8 mouse cellular contexts compared by ENCODE assay signal in genomic region chr4:156193906-156194305, GRCm38 (mm10). TPM values are rescaled to one million over a fixed set of nuclear protein-coding genes. Genes with fewer than 3 reads are reported as not detected.
DNase-seq lines count a peak whose midpoint lies in the region; ATAC-seq and TF ChIP-seq lines count a peak whose summit lies in the region.
"Had no signal": no experiment of that assay in that cellular context is flagged by ENCODE, and none has a peak within 500 bp of the region (broad histone marks: within the 10 kb centered on the region; RNA-seq: fewer than 3 reads in every experiment).

No protein-coding gene starts in this region.

- no peak for TF ChIP-seq POLR2A in small intestine, adult 2 months (IDR thresholded peaks at IDR 0.05; ENCODE audit: low read depth, low read length)

- H3K27me3 ChIP-seq in lung, embryonic 14.5 days (ENCODE audit: insufficient read depth, low read length) = no peaks in the 10 kb centered on the region
- no peaks in the 10 kb centered on the region for H3K27me3 ChIP-seq in embryonic facial prominence, embryonic 14.5 days (replicated peaks; ENCODE audit: control insufficient read depth, insufficient read depth, low read length)
- no peaks in the 10 kb centered on the region for H3K27me3 ChIP-seq in intestine, embryonic 15.5 days (replicated peaks)
- no peaks in the 10 kb centered on the region for H3K27me3 ChIP-seq in small intestine, adult 2 months (ENCODE audit: control insufficient read depth, insufficient read depth, low read length)

- no peaks in the 10 kb centered on the region for H3K9me3 ChIP-seq in lung, embryonic 14.5 days (ENCODE audit: low read depth, low read length)
- no peaks in the 10 kb centered on the region for H3K9me3 ChIP-seq in embryonic facial prominence, embryonic 14.5 days (ENCODE audit: control insufficient read depth, low read length)
- H3K9me3 ChIP-seq in intestine, embryonic 15.5 days = no peaks in the 10 kb centered on the region

- H3K9ac ChIP-seq in lung, embryonic 14.5 days = no peak overlapping the region
- no peak overlapping the region for H3K9ac ChIP-seq in embryonic facial prominence, embryonic 14.5 days (ENCODE audit: low read depth, low read length)
- H3K9ac ChIP-seq in intestine, embryonic 15.5 days = no peak overlapping the region; the same call in 1 of the 2 replicates

- WGBS in lung, embryonic 14.5 days = 59% methylated on average over 5 of the region's 5 CpGs
- WGBS in embryonic facial prominence, embryonic 14.5 days = 47% methylated on average over 5 of the region's 5 CpGs
- 56% methylated on average over 5 of the region's 5 CpGs for WGBS in intestine, embryonic 15.5 days
- WGBS in small intestine, adult 2 months = 76% methylated on average over 5 of the region's 5 CpGs

- TF ChIP-seq CTCF in lung, embryonic 14.5 days (IDR thresholded peaks at IDR 0.05; ENCODE audit: low read depth) = no peak
- no peak for TF ChIP-seq CTCF in small intestine, adult 2 months (IDR thresholded peaks at IDR 0.05; ENCODE audit: extremely low read depth, insufficient read length, insufficient replicate concordance, low read depth, low read length)

- peak overlapping the region; percentile 32; the same call in 1 of the 2 replicates for H3K4me2 ChIP-seq in lung, embryonic 14.5 days
- H3K4me2 ChIP-seq in embryonic facial prominence, embryonic 14.5 days (ENCODE audit: low read depth, low read length) = peak overlapping the region; percentile 98; the same call in 1 of the 2 replicates
- peak overlapping the region; percentile 91 for H3K4me2 ChIP-seq in intestine, embryonic 15.5 days (replicated peaks)

- H3K27ac ChIP-seq in lung, embryonic 14.5 days (ENCODE audit: low read depth) = peak overlapping the region; percentile 93; the same call in 1 of the 2 replicates
- no peak overlapping the region; the same call in 1 of the 2 replicates for H3K27ac ChIP-seq in embryonic facial prominence, embryonic 14.5 days (replicated peaks; ENCODE audit: low read depth, low read length)
- peak overlapping the region; percentile 44; the same call in 1 of the 2 replicates for H3K27ac ChIP-seq in intestine, embryonic 15.5 days
- H3K27ac ChIP-seq in small intestine, adult 2 months (ENCODE audit: insufficient read depth, low read depth, low read length) = peak overlapping the region; percentile 65

- ATAC-seq in lung, embryonic 14.5 days (ENCODE audit: insufficient read depth) = no peak
- ATAC-seq in embryonic facial prominence, embryonic 14.5 days (ENCODE audit: low read depth) = no peak
- ATAC-seq in intestine, embryonic 15.5 days = no peak

- DNase-seq in lung, embryonic 14.5 days = no peak
- no peak for DNase-seq in lung, adult 18-20 months
- no peak for DNase-seq in embryonic facial prominence, embryonic 14.5 days (ENCODE audit: low spot score)
- no peak for DNase-seq in thymus, adult 18-20 months
- DNase-seq in adrenal gland, postnatal 10 days = no peak

- H3K4me1 ChIP-seq in lung, embryonic 14.5 days (ENCODE audit: insufficient read depth) = peaks cover 32% of the 10 kb centered on the region
- H3K4me1 ChIP-seq in embryonic facial prominence, embryonic 14.5 days (ENCODE audit: control insufficient read depth, insufficient read depth, low read length) = peaks cover 34% of the 10 kb centered on the region
- H3K4me1 ChIP-seq in intestine, embryonic 15.5 days (replicated peaks) = peaks cover 56% of the 10 kb centered on the region
- peaks cover 44% of the 10 kb centered on the region; the same call in 1 of the 2 replicates for H3K4me1 ChIP-seq in small intestine, adult 2 months (ENCODE audit: control insufficient read depth, insufficient read depth, insufficient read length, low read length)

- H3K4me3 ChIP-seq in lung, embryonic 14.5 days (ENCODE audit: low read depth, low read length) = no peak overlapping the region
- H3K4me3 ChIP-seq in embryonic facial prominence, embryonic 14.5 days (ENCODE audit: low read depth, low read length) = no peak overlapping the region
- H3K4me3 ChIP-seq in intestine, embryonic 15.5 days (replicated peaks) = no peak overlapping the region
- H3K4me3 ChIP-seq in small intestine, adult 2 months (ENCODE audit: low read depth, low read length) = peak overlapping the region; percentile 32; the same call in 1 of the 2 replicates

- peaks cover 41% of the 10 kb centered on the region for H3K36me3 ChIP-seq in lung, embryonic 14.5 days (ENCODE audit: insufficient read depth)
- H3K36me3 ChIP-seq in embryonic facial prominence, embryonic 14.5 days (ENCODE audit: control insufficient read depth, insufficient read depth, low read length) = peaks cover 42% of the 10 kb centered on the region
- H3K36me3 ChIP-seq in intestine, embryonic 15.5 days = 0 out of 2 replicates have a peak, but pooled peaks cover 7% of the 10 kb centered on the region
- peaks cover 10% of the 10 kb centered on the region for H3K36me3 ChIP-seq in small intestine, adult 2 months (ENCODE audit: control insufficient read depth, insufficient read depth, low read length)

RNA-seq across cellular contexts. Expression of gene Agrn, which starts 3.4 kb away (rescaled TPM):
- 81.9 and 84.0 TPM in 2 replicates for polyA plus RNA-seq in lung, embryonic 14.5 days (2014; fragmentation: Nextera tagmentation; extraction: Ambion mirVana)
- polyA plus RNA-seq in embryonic facial prominence, embryonic 14.5 days (2014; fragmentation: Nextera tagmentation; extraction: Ambion mirVana) = 68.4 and 79.1 TPM in 2 replicates
- polyA plus RNA-seq in intestine, embryonic 15.5 days (2015; fragmentation: Nextera tagmentation; extraction: Ambion mirVana) = 52.1 and 56.5 TPM in 2 replicates
- 53.6 and 101 TPM in 2 replicates for polyA plus RNA-seq in small intestine, adult 2 months (2012; rRNA removed)
- 10 to 100 TPM; 59.6 to 82.4 TPM for total RNA-seq in adrenal gland, postnatal 10 days (2021)

RNA-seq across cellular contexts. Expression of gene Isg15, which starts 6.7 kb away (rescaled TPM):
- 0.43 TPM in 1 of 2 replicates, not detected in the other for polyA plus RNA-seq in lung, embryonic 14.5 days (2014; fragmentation: Nextera tagmentation; extraction: Ambion mirVana)
- 0.67 and 1.2 TPM in 2 replicates for polyA plus RNA-seq in embryonic facial prominence, embryonic 14.5 days (2014; fragmentation: Nextera tagmentation; extraction: Ambion mirVana)
- polyA plus RNA-seq in intestine, embryonic 15.5 days (2015; fragmentation: Nextera tagmentation; extraction: Ambion mirVana) = 1.8 and 2.0 TPM in 2 replicates
- polyA plus RNA-seq in small intestine, adult 2 months (2012; rRNA removed) = 28.1 and 90.2 TPM in 2 replicates
- total RNA-seq in adrenal gland, postnatal 10 days (2021) = 1 to 10 TPM; 1.6 to 2.2 TPM
- polyA plus RNA-seq: neural tube, embryonic 11.5 days had no signal

RNA-seq across cellular contexts. Expression of gene AW011738, which starts 9.2 kb away (rescaled TPM):
- 0.72 and 0.81 TPM in 2 replicates for polyA plus RNA-seq in lung, embryonic 14.5 days (2014; fragmentation: Nextera tagmentation; extraction: Ambion mirVana)
- 0.74 and 0.79 TPM in 2 replicates for polyA plus RNA-seq in embryonic facial prominence, embryonic 14.5 days (2014; fragmentation: Nextera tagmentation; extraction: Ambion mirVana)
- 2.1 and 2.2 TPM in 2 replicates for polyA plus RNA-seq in intestine, embryonic 15.5 days (2015; fragmentation: Nextera tagmentation; extraction: Ambion mirVana)
- polyA plus RNA-seq in small intestine, adult 2 months (2012; rRNA removed) = 1.6 and 1.8 TPM in 2 replicates
- total RNA-seq in adrenal gland, postnatal 10 days (2021) = 1 to 10 TPM; 2.6 to 3.5 TPM

RNA-seq across cellular contexts. Expression of gene Perm1, which starts 21.8 kb away (rescaled TPM):
- polyA plus RNA-seq in lung, embryonic 14.5 days (2014; fragmentation: Nextera tagmentation; extraction: Ambion mirVana) = 0.32 and 0.51 TPM in 2 replicates
- 1.5 and 2.2 TPM in 2 replicates for polyA plus RNA-seq in embryonic facial prominence, embryonic 14.5 days (2014; fragmentation: Nextera tagmentation; extraction: Ambion mirVana)
- 0.40 and 0.51 TPM in 2 replicates for polyA plus RNA-seq in intestine, embryonic 15.5 days (2015; fragmentation: Nextera tagmentation; extraction: Ambion mirVana)
- polyA plus RNA-seq in small intestine, adult 2 months (2012; rRNA removed) = 0.06 and 0.09 TPM in 2 replicates
- 10 to 100 TPM in 1 of 2 experiments, 1 to 10 TPM in 1; 9.8 to 28.4 TPM for total RNA-seq in adrenal gland, postnatal 10 days (2021)

RNA-seq across cellular contexts. Expression of gene Plekhn1, which starts 40.8 kb away (rescaled TPM):
- polyA plus RNA-seq in lung, embryonic 14.5 days (2014; fragmentation: Nextera tagmentation; extraction: Ambion mirVana) = 21.0 and 21.4 TPM in 2 replicates
- polyA plus RNA-seq in embryonic facial prominence, embryonic 14.5 days (2014; fragmentation: Nextera tagmentation; extraction: Ambion mirVana) = 23.9 and 25.8 TPM in 2 replicates
- polyA plus RNA-seq in intestine, embryonic 15.5 days (2015; fragmentation: Nextera tagmentation; extraction: Ambion mirVana) = 12.6 and 14.8 TPM in 2 replicates
- 30.3 and 46.9 TPM in 2 replicates for polyA plus RNA-seq in small intestine, adult 2 months (2012; rRNA removed)
- total RNA-seq in adrenal gland, postnatal 10 days (2021) = 10 to 100 TPM; 13.3 to 20.3 TPM

Comparison
In these comparisons a context has a peak if more than half of its experiments do, and no peak if none do; other contexts are left out.
1. H3K4me2 ChIP-seq: peak in every context shown above with its lines; median percentile 98 in embryonic facial prominence, embryonic 14.5 days; 91 in intestine, embryonic 15.5 days; 32 in lung, embryonic 14.5 days.